Mouse (Mus musculus) left cerebral cortex, adult 11 months (tissue): Measurements from ENCODE around the gene Nr2c2.
"Not testable (repeated sequence)": the region's sequence is repeated elsewhere in the genome, so short reads cannot be mapped to it uniquely, and the experiment has no call there.

Experiments used
- DNase-seq: peaks from one replicate; pipeline ENCODE4 v3.0.0; 2022; ENCODE audit warnings: low spot score

Nr2c2 gene

DNA sequence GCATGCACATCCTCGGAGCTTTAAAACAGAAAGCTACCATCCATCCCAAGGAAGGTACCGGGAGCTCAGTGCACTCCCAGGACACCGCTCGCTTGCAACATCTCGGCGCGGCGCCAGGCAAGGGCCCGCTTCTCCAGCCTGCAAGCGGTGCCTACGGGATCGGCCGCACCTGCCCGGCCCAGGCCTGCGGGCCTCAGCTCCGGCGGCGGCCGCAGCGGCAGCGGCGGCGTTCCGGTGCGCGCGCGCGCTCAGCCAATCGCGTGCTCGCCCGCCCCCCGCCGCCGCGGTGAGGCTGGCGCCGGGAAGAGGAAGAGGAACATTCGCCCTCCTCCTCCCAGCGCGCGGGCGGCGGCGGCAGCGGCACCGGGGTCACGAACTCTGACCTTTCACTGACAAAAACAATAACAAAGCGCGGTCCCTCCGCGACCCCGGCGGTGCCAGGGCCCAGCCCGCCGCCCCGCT is at the start of gene Nr2c2:
Gene Nr2c2 (plus strand): TSS at position 261 of the 462 bp plus-strand sequence.
- peak; percentile 79 for DNase-seq

- DNase-seq, result no peak
Measured at GRCm38 (mm10) chr6:92042055-92042454, 49.1 kb upstream of the Nr2c2 start.

DNA sequence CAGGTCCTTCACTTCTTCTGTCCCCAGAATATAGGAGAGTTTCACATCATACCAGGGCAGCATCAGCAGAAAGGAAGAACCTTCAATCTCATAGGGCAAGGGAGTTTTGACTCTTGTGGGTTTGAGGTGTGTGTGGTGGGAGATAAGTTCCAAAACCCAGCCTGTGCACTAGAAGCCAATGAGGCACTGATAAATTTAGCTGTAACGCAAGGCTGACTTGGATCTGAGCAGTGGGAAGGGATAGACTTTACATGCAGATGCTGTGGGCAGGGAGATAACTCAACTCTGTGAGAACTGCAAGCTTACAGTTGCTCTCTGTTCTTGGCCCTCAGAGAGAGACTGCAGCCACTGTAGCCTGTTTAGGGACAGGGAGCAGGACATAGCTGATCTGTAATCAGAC is 48.3 kb upstream of the Nr2c2 start:
- DNase-seq, result no peak

DNA sequence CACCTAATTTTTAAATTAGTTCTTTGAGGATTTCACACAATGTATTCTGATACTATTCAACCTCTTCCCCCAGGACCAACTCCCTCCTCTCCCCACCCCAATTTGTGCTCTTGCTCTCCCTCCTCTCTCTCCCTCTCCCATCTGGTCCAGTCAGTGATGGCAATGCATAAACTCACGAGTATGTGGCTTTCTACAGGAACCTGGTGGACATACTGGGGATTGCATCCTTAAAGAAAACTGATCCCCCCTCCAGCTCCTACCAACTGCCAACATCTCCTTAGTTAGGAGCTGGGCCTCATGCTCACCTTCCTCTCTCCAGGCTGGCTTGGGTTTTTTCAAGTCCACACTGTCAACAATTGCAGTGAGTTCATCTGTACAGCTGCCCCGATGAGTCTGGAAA is 33.4 kb upstream of the Nr2c2 start:
- no peak for DNase-seq

GRCm38 (mm10) chr6:92061725-92062124 is 29.5 kb upstream of the Nr2c2 start:
- DNase-seq, result no peak

GRCm38 (mm10) chr6:92063452-92063851 is 27.7 kb upstream of the Nr2c2 start:
- no peak for DNase-seq

DNA sequence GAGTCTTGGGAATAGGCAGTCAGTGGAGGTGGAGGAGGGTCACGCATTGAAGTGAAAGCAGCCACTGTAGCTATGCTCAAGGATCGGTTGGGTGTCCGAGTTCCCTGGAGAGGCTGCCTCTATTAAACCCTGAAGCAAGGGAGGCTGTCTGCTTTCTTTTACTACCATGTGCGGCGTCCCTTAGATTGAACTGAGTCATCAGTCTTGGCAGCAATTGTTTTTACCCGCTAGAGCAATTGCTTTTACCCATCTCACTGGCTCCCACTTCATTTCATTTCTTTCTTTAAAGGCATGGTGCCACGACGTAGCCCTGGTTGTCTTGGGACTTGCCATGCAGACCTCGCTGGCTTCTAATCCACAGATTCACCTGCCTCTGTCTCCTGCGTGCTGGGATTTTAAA is 27.1 kb upstream of the Nr2c2 start:
- no peak for DNase-seq

GRCm38 (mm10) chr6:92065721-92066496 is 25.3 kb upstream of the Nr2c2 start:
- DNase-seq, result no peak

DNA sequence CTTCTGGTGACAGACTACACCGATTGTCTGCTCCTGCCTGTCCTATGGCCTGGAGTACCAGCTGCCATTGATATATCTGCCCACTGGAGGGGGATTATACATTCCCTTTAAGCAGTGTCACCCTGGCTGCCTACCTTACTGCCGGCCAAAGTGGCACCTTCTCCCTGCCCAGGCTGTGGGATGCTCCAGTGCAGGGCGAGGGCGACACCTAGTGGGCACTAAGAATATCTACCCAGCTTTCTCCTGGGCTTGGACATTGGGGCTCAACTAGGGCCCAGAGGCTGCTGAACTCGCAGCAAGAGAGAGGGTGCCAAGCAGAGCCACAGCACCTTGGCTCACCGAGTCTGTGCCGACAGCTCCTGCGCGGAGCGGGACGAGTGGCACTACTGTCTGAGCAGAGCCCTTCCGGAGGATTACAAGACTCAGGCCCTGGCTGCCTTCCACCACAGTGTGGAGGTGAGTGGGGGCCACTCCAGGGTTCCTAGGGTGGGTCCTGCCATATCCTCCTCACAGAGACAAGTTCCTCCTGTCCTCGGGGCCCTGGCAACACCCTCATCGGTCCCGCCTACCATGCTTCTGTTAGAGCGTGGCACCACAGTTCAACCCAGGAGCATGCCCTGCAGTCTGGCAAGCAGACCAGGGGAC is 23.9 kb upstream of the Nr2c2 start:
- peak; percentile 33 for DNase-seq

DNA sequence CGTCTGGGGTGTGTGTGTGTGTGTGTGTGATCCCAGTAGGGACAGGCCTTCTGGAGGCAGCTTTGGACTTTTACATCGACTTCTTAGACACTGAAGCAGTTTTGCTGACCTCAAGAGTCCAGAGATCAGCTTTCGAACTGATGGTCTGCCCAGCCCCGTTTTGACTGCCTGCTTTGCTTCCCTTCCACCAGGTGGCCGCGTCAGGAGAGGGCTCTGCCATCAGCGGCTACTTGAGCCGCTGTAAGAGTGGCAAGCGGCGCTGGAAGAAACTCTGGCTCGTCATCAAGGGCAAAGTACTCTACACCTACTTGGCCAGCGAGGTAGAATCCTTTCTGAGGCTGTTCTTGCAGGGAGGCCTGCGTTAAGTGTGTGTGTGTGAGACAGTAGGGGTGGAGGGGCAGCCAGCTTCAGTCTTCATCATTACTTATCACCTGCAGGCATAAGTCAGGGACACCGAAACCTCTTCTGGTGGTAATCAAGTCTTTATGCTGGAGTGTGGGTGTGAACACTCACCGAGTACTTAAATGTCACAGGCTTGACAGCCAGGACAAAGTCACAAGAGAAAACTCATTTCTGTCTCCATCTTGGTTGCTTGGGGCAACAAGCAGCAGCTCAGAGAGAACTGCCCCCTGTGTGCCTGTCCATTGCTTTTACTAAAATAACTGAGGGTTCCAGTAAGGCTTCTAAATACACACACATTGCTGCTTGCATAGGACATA is 19.9 kb upstream of the Nr2c2 start:
- DNase-seq, result no peak

- no peak for DNase-seq
Measured at GRCm38 (mm10) chr6:92080730-92081129, 10.5 kb upstream of the Nr2c2 start.

DNA sequence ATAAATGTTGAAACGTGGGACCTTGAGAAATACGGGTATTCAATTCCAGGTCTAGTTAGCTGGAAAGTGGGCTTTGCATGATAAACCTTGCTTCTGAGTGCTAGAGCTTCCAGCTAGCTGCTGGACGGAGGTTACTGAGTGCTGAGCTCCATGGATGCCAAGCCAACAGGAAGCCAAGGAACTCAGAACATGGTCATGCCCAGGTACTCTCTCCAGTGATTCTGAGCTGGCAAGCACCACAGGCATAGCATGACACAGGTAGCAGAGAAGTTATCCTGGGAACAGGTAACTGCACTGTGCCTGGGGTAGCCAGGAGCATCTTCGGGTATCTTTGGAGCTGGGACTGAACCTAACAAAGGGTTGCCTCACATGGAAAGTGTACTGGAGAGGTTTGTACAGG is 8.4 kb upstream of the Nr2c2 start:
- DNase-seq, result no peak

DNA sequence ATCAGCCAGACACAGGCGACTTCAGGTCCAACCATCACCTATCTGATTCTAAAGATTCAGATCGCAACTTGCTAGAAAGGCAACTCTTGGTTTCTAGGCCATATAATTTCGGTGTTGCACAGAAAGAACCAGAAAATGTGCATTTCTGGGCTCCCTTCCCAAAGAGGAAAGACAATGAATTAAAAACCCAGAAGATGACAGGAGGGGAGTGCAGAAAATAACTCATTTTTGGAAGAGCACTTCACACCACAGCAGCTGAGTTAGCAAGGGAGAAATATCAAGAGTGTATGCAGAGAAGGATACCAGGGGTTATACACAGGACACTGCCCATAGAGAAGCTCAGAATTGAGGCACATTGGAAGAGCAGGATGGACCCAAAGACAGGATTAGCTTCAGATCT is 6.3 kb upstream of the Nr2c2 start:
- DNase-seq, result no peak

GRCm38 (mm10) chr6:92089141-92089540 is 2.0 kb upstream of the Nr2c2 start:
- not testable (repeated sequence) for DNase-seq

DNA sequence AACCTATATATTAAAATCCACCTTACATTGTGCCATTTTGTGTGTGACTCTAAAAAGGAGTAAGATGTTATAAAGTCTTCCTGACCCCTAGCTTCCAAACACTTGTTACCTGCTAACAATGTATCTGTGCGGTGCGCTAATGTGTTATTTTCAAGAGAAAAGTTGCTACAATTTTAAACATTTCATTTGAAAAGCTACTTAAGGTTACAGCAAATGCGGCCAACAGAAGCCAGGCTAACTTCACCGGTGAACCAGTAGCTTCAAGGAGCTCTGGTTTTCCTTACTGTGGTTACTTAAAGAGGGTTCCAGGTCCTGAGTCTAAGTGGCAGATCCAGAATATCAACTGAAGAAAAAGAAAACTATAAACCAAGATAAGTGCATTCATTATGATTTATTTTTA is 1.2 kb upstream of the Nr2c2 start:
- DNase-seq, result no peak

DNA sequence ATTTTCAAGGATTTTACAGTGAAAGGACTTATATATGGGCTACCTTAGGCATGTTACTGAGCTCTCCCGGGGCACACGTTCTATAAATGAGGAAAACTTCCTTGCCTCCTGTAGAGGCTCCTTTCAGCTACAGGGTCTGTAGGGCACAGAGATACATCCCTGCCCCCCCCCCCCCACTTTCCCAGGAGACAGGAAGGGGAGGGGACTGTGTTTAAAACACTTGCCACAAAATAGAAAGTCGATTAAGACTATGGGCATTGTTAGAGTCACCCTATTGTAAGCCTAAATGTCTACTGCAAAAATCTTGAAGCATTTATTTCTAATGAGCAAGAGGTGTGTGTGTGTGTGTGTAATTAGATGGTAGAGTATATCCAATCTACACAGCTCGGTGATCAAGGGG is 693 bp upstream of the Nr2c2 start:
- DNase-seq, result no peak

GRCm38 (mm10) chr6:92091767-92092489 is 738 bp downstream of the Nr2c2 start:
- peak; percentile 100 for DNase-seq

GRCm38 (mm10) chr6:92092737-92093136 is 1.5 kb downstream of the Nr2c2 start:
- no peak for DNase-seq

DNA sequence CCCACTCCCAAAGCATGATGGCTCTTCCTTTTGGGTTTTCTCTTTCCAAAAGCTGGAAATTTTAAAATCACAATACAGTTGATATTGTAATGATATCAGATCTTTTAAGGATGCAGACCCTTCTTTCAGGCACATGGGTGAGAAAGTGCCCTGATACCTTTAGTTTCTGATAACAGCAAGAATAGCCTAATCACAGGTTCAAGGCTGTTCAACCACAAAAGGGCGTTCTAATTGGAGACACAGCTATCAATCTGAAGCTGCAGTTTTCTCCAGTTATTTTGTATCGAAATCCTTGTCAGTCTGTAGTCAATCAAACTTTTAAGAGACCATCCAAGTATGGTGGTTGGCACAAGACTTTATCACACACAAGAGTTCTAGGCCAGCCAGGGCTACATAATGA is 2.7 kb downstream of the Nr2c2 start:
- no peak for DNase-seq

GRCm38 (mm10) chr6:92100679-92101360 is 9.6 kb downstream of the Nr2c2 start:
- no peak for DNase-seq

- DNase-seq, result no peak
Measured at GRCm38 (mm10) chr6:92124547-92124946, 33.4 kb downstream of the Nr2c2 start.
